Mouse (Mus musculus): ENCODE data around the gene Ptpn5. TPM values are rescaled to one million over a fixed set of nuclear protein-coding genes. Genes with fewer than 3 reads are reported as not detected.

Ptpn5 gene
- polyA plus RNA-seq, 1 experiment, result not detected

- 86% methylated on average over 2 of the region's 2 CpGs for WGBS
- Histone ChIP-seq H3K4me1 (ENCODE audit: control insufficient read depth, insufficient read depth, low read length) (peaks cover 19% of the 10 kb centered on the region), H3K4me3 (ENCODE audit: insufficient read depth, low read depth, low read length) (no peak overlapping the region), H3K27ac (ENCODE audit: insufficient read depth, low read depth, low read length) (no peak overlapping the region)
- TF ChIP-seq CTCF (IDR thresholded peaks at IDR 0.05; ENCODE audit: insufficient read depth, low read depth, low read length) (no peak), POLR2A (IDR thresholded peaks at IDR 0.05; ENCODE audit: insufficient read depth, low read depth, low read length) (no peak)
Observed at GRCm38 (mm10) chr7:47102970-47103369, 30.5 kb downstream of the Ptpn5 start.

DNA sequence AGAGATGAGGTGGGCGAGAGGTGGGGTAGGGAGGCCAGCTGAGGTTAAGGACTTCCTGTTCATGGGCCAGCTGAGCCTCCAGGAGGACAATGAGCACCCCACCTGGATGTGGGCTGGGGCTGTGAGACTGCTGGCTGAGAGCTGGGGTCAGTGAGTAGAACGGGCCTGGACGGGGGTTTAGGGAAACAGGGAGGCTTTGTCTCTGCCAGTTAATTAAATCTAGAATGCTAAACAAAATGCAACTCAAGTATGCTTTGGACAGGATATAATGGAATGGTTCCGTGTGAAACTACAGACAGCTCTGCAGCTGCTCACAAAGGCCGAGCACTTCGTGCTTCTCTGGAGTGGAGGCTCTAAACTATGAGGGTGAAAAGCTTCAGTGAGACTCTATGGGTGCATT is 32.9 kb downstream of the Ptpn5 start:
- Histone ChIP-seq H3K27ac (ENCODE audit: insufficient read depth, low read depth, low read length) (no peak overlapping the region), H3K4me1 (ENCODE audit: control insufficient read depth, insufficient read depth, low read length) (peaks cover 20% of the 10 kb centered on the region), H3K4me3 (ENCODE audit: insufficient read depth, low read depth, low read length) (no peak overlapping the region)
- WGBS, result 59% methylated on average over 6 of the region's 6 CpGs
- TF ChIP-seq POLR2A (IDR thresholded peaks at IDR 0.05; ENCODE audit: insufficient read depth, low read depth, low read length) (no peak), CTCF (IDR thresholded peaks at IDR 0.05; ENCODE audit: insufficient read depth, low read depth, low read length) (no peak)

DNA sequence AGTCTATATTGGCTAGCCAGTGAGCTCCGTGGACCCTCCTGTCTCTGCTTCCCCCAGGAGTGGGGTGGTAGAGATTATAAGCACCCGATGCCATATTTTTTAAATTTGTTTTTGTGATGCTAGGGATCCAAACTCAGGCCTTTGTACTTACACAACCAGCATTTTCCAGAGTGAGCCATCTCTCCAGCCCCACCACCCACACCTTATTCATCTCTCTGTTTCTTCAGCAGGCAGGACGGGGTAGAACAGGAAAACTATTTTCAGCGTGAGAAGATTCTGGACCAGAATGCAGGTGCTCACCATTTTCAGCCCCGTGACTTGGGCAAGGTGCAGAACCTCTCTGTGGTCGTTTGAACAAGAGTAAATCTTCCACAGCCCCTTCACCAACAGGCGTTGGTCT is 34.2 kb downstream of the Ptpn5 start:
- H3K27ac ChIP-seq (ENCODE audit: insufficient read depth, low read depth, low read length), result no peak overlapping the region
- no peak overlapping the region for H3K4me3 ChIP-seq (ENCODE audit: insufficient read depth, low read depth, low read length)
- TF ChIP-seq POLR2A (IDR thresholded peaks at IDR 0.05; ENCODE audit: insufficient read depth, low read depth, low read length) (no peak), CTCF (IDR thresholded peaks at IDR 0.05; ENCODE audit: insufficient read depth, low read depth, low read length) (no peak)
- 58% methylated on average over 7 of the region's 7 CpGs for WGBS
- H3K4me1 ChIP-seq (ENCODE audit: control insufficient read depth, insufficient read depth, low read length), result peaks cover 20% of the 10 kb centered on the region

DNA sequence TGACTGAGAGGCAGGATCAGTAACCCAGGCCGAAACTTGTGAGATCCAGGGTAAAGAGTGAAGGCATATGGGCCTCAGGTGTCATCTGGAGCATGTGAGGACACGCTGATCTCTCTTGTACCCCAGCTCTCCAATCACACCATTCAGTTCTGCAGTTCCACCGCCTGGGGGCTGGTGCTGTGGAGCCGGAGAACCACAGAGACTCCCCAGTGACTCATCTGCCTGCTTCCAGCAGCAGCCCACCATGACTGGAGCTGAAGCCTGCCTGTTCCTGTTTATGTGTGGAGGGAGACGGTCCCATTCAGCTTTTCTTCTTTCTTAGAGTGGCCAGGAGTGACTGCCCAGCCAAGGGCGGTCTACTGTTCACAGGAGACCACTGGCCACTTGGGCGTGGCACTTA is 35.4 kb downstream of the Ptpn5 start:
- Histone ChIP-seq H3K4me3 (ENCODE audit: insufficient read depth, low read depth, low read length) (no peak overlapping the region), H3K4me1 (ENCODE audit: control insufficient read depth, insufficient read depth, low read length) (peaks cover 20% of the 10 kb centered on the region), H3K27ac (ENCODE audit: insufficient read depth, low read depth, low read length) (no peak overlapping the region)
- TF ChIP-seq POLR2A (IDR thresholded peaks at IDR 0.05; ENCODE audit: insufficient read depth, low read depth, low read length), result no peak
- peak; percentile 59; the same call in 1 of the 2 replicates for TF ChIP-seq CTCF (IDR thresholded peaks at IDR 0.05; ENCODE audit: insufficient read depth, low read depth, low read length)
- 54% methylated on average over 7 of the region's 7 CpGs for WGBS

- H3K4me3 ChIP-seq (ENCODE audit: insufficient read depth, low read depth, low read length), result no peak overlapping the region
- no peak overlapping the region for H3K27ac ChIP-seq (ENCODE audit: insufficient read depth, low read depth, low read length)
- H3K4me1 ChIP-seq (ENCODE audit: control insufficient read depth, insufficient read depth, low read length), result peaks cover 21% of the 10 kb centered on the region
- TF ChIP-seq CTCF (IDR thresholded peaks at IDR 0.05; ENCODE audit: insufficient read depth, low read depth, low read length), result no peak
- no peak for TF ChIP-seq POLR2A (IDR thresholded peaks at IDR 0.05; ENCODE audit: insufficient read depth, low read depth, low read length)
- 85% methylated on average over 2 of the region's 2 CpGs for WGBS
Observed at GRCm38 (mm10) chr7:47094969-47095368, 38.5 kb downstream of the Ptpn5 start.

DNA sequence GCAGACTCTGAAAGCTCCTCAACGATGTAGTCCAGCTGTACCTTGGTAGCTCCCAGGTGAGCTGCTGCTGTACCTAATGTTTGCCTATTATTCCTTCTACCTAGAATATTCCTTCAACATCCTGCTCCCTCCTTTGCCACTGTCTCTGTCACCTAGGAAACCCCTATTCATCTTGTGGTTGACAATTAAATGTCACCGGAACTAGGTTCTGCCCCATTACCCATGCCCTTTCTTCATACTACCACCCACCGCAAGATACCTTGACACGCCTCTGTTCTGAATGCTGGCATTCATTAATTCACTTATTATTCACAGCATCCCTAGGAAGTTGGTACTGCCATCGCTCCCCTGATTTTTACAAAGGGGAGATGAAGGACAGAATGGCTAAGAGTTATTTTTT is 39.5 kb downstream of the Ptpn5 start:
- Histone ChIP-seq H3K4me3 (ENCODE audit: insufficient read depth, low read depth, low read length) (no peak overlapping the region), H3K4me1 (ENCODE audit: control insufficient read depth, insufficient read depth, low read length) (peaks cover 15% of the 10 kb centered on the region), H3K27ac (ENCODE audit: insufficient read depth, low read depth, low read length) (no peak overlapping the region)
- WGBS, result 89% methylated on average over 5 of the region's 5 CpGs
- TF ChIP-seq POLR2A (IDR thresholded peaks at IDR 0.05; ENCODE audit: insufficient read depth, low read depth, low read length) (no peak), CTCF (IDR thresholded peaks at IDR 0.05; ENCODE audit: insufficient read depth, low read depth, low read length) (no peak)

- H3K4me3 ChIP-seq (ENCODE audit: insufficient read depth, low read depth, low read length), result no peak overlapping the region
- TF ChIP-seq CTCF (IDR thresholded peaks at IDR 0.05; ENCODE audit: insufficient read depth, low read depth, low read length) (no peak), POLR2A (IDR thresholded peaks at IDR 0.05; ENCODE audit: insufficient read depth, low read depth, low read length) (no peak)
- H3K27ac ChIP-seq (ENCODE audit: insufficient read depth, low read depth, low read length), result peak overlapping the region; percentile 47; the same call in 1 of the 2 replicates
- 40% methylated on average over 1 of the region's 1 CpGs for WGBS
- peaks cover 5% of the 10 kb centered on the region; the same call in 1 of the 2 replicates for H3K4me1 ChIP-seq (ENCODE audit: control insufficient read depth, insufficient read depth, low read length)
Observed at GRCm38 (mm10) chr7:47085075-47085474, 48.4 kb downstream of the Ptpn5 start.

- Histone ChIP-seq H3K4me1 (ENCODE audit: control insufficient read depth, insufficient read depth, low read length) (peaks cover 5% of the 10 kb centered on the region; the same call in 1 of the 2 replicates), H3K27ac (ENCODE audit: insufficient read depth, low read depth, low read length) (no peak overlapping the region), H3K4me3 (ENCODE audit: insufficient read depth, low read depth, low read length) (no peak overlapping the region)
- WGBS, result 30% methylated on average over 6 of the region's 6 CpGs
- no peak for TF ChIP-seq POLR2A (IDR thresholded peaks at IDR 0.05; ENCODE audit: insufficient read depth, low read depth, low read length)
- TF ChIP-seq CTCF (IDR thresholded peaks at IDR 0.05; ENCODE audit: insufficient read depth, low read depth, low read length), result peak; percentile 35; the same call in 1 of the 2 replicates
Observed at GRCm38 (mm10) chr7:47081277-47081676, 52.2 kb downstream of the Ptpn5 start.

DNA sequence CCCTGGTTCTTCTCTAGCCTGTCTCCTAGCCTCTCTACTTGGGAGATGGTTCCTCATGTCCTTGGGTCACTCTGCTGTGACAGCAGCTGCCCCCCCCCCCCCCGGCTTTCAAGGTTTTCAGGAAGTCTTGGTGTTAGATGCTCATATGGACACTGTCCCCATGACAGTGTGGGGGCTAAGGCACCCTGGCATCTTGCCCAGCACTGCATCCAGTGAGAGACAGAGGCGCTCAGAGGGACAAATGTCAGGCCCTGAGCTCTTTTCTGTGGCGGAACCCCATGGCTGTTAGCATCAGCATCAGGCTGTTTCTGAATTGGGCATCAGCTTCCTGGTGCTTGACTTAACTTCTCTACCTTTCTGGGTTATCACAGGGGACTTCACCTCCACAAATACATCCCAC is 52.6 kb downstream of the Ptpn5 start:
- TF ChIP-seq CTCF (IDR thresholded peaks at IDR 0.05; ENCODE audit: insufficient read depth, low read depth, low read length), result no peak
- TF ChIP-seq POLR2A (IDR thresholded peaks at IDR 0.05; ENCODE audit: insufficient read depth, low read depth, low read length), result no peak
- no peak overlapping the region for H3K4me3 ChIP-seq (ENCODE audit: insufficient read depth, low read depth, low read length)
- H3K27ac ChIP-seq (ENCODE audit: insufficient read depth, low read depth, low read length), result no peak overlapping the region
- WGBS, result 69% methylated on average over 3 of the region's 3 CpGs
- H3K4me1 ChIP-seq (ENCODE audit: control insufficient read depth, insufficient read depth, low read length), result peaks cover 5% of the 10 kb centered on the region; the same call in 1 of the 2 replicates

DNA sequence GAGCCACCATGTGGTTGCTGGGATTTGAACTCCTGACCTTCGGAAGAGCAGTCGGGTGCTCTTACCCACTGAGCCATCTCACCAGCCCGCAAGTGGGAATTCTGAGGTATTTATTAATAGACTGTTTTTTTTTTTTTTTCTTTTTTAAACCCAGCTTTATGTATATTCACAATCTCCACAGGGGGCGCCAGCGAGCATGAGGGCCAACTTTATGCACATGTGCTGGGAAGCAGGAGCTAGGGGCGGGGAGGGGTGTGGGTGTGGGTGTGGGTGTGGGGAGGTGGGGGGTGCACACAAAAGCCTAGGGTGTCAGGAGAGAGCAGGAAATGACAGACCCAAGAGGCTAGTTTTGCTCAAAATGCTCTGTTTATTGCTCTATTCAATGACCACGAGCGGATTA is 56.0 kb downstream of the Ptpn5 start:
- H3K27ac ChIP-seq (ENCODE audit: insufficient read depth, low read depth, low read length), result no peak overlapping the region
- H3K4me1 ChIP-seq (ENCODE audit: control insufficient read depth, insufficient read depth, low read length), result peaks cover under 1% of the 10 kb centered on the region; the same call in 1 of the 2 replicates
- 66% methylated on average over 8 of the region's 8 CpGs for WGBS
- no peak overlapping the region for H3K4me3 ChIP-seq (ENCODE audit: insufficient read depth, low read depth, low read length)
- TF ChIP-seq POLR2A (IDR thresholded peaks at IDR 0.05; ENCODE audit: insufficient read depth, low read depth, low read length) (no peak), CTCF (IDR thresholded peaks at IDR 0.05; ENCODE audit: insufficient read depth, low read depth, low read length) (no peak)

Measured in olfactory bulb, adult 2 months (tissue).